Mouse (Mus musculus) limb, embryonic 12.5 days (tissue): Measurements from ENCODE around the gene Arnt. TPM values are rescaled to one million over a fixed set of nuclear protein-coding genes. Genes with fewer than 3 reads are reported as not detected.
"Not testable (repeated sequence)": the region's sequence is repeated elsewhere in the genome, so short reads cannot be mapped to it uniquely, and the experiment has no call there.

Source experiments
- ATAC-seq: fragments of 200-750 bp; cut with Nextera tagmentation; 2 replicates; pipeline ENCODE4 v1.8.0; 2017; ENCODE audit warnings: low read depth, moderate TSS enrichment; ENCODE audit not compliant: insufficient number of reproducible peaks, insufficient read depth, low FRiP score, low TSS enrichment
- H3K27ac ChIP-seq: fragments of 300-500 bp; sonication (generic); 2 replicates; pipeline ENCODE4 v1.5.1; 2016; ENCODE audit warnings: mild to moderate bottlenecking, moderate library complexity
- H3K27me3 ChIP-seq: fragments of 300-500 bp; sonication (generic); 2 replicates; pipeline ENCODE4 v1.6.1; 2016; ENCODE audit warnings: mild to moderate bottlenecking, moderate library complexity
- H3K36me3 ChIP-seq: fragments of 300-500 bp; sonication (generic); 2 replicates; pipeline ENCODE4 v1.6.1; 2016; ENCODE audit warnings: mild to moderate bottlenecking, moderate library complexity
- H3K4me1 ChIP-seq: fragments of 300-500 bp; sonication (generic); replicated peaks from 2 replicates; pipeline ENCODE4 v1.6.1; 2016
- H3K4me2 ChIP-seq: fragments of 300-500 bp; sonication (generic); 2 replicates; pipeline ENCODE4 v1.6.1; 2016; ENCODE audit warnings: mild to moderate bottlenecking, moderate library complexity
- H3K4me3 ChIP-seq: fragments of 300-500 bp; sonication (generic); replicated peaks from 2 replicates; pipeline ENCODE4 v1.5.1; 2016; ENCODE audit warnings: mild to moderate bottlenecking
- H3K9ac ChIP-seq: fragments of 300-500 bp; sonication (generic); replicated peaks from 2 replicates; pipeline ENCODE4 v1.6.1; 2016; ENCODE audit warnings: mild to moderate bottlenecking, moderate library complexity
- H3K9me3 ChIP-seq: fragments of 300-500 bp; sonication (generic); 2 replicates; pipeline ENCODE4 v1.6.1; 2016; ENCODE audit warnings: mild to moderate bottlenecking, moderate library complexity
- WGBS: fragments of 180-500 bp; shearing (Covaris S2); methylation state at CpG from one replicate; pipeline ENCODE4 v1.1.7; 2016; 5-methylcytosine and 5-hydroxymethylcytosine counted together
- polyA plus RNA-seq: library from polyadenylated mRNA; unstranded; fragments of >200 nt; fragmentation: Nextera tagmentation; extraction: Ambion mirVana; gene quantifications from 2 replicates; pipeline ENCODE4 v1.2.1, GENCODE M21; 2016

Arnt gene
- 49.4 and 56.6 TPM in 2 replicates for polyA plus RNA-seq

- no peaks in the 10 kb centered on the region for H3K9me3 ChIP-seq
- H3K27ac ChIP-seq, result peak within 1 kb of the TSS; percentile 85
Observed at GRCm38 (mm10) chr3:95434136-95434982, at the start of gene Arnt. Gene Arnt, plus strand, starts transcription at chr3:95434388.

DNA sequence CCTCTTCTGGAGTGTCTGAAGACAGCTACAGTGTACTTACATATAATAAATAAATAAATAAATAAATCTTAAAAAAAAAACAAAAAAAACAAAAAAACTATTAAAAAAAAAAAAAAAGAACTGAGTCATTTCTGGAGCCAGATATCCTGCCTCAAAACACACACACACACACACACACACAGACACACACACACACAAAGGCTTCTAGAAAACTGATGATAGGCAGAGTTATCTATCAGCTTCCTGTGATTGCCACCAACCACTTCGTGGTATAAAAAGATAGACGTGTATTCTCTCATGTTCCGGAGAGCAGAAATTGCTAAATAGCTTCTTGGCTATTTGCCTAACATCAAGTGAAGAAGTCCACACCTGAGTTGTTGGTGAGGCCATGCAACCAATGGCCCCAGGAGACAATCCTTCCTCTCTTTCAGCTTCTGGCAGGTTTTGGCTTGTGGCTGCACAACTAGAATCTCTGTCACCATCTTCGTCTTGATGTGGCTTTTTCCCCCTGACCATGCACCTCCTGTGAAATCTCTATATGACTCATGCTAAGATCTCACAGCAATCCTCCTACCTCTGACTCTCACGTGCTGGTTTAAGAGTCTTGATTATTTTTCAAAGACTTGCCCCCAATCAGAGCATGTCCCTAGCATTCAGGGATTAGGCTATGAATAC, 48.6 kb upstream of the Arnt start:
- Histone ChIP-seq H3K4me3 (no peak overlapping the region), H3K4me2 (no peak overlapping the region), H3K4me1 (no peaks in the 10 kb centered on the region), H3K9ac (no peak overlapping the region), H3K27ac (no peak overlapping the region), H3K9me3 (no peaks in the 10 kb centered on the region), H3K27me3 (no peaks in the 10 kb centered on the region), H3K36me3 (no peaks in the 10 kb centered on the region)
- ATAC-seq, result no peak
- 88% methylated on average over 5 of the region's 5 CpGs for WGBS

More at GRCm38 (mm10) chr3:95434136-95434982, at the start of gene Arnt:
- peak within 1 kb of the TSS; percentile 81 for H3K4me3 ChIP-seq
- WGBS, result under 1% methylated on average over 47 of the region's 47 CpGs
- peak; percentile 99 for ATAC-seq
- peaks cover 25% of the 10 kb centered on the region for H3K36me3 ChIP-seq
- H3K4me1 ChIP-seq, result peaks cover 5% of the 10 kb centered on the region; the same call in 1 of the 2 replicates
- no peaks in the 10 kb centered on the region for H3K27me3 ChIP-seq
- H3K9ac ChIP-seq, result peak within 1 kb of the TSS; percentile 83
- peak within 1 kb of the TSS; percentile 80 for H3K4me2 ChIP-seq

- no peak for ATAC-seq
- H3K4me3 ChIP-seq, result no peak overlapping the region
- H3K27ac ChIP-seq, result no peak overlapping the region
- H3K27me3 ChIP-seq, result no peaks in the 10 kb centered on the region
- peaks cover 5% of the 10 kb centered on the region for H3K9me3 ChIP-seq
- no peaks in the 10 kb centered on the region for H3K4me1 ChIP-seq
- H3K9ac ChIP-seq, result no peak overlapping the region
- H3K4me2 ChIP-seq, result no peak overlapping the region
- H3K36me3 ChIP-seq, result no peaks in the 10 kb centered on the region
- WGBS, result 85% methylated on average over 4 of the region's 4 CpGs
Observed at GRCm38 (mm10) chr3:95394385-95394784, 39.8 kb upstream of the Arnt start.

- Histone ChIP-seq H3K27me3 (no peaks in the 10 kb centered on the region), H3K9me3 (no peaks in the 10 kb centered on the region), H3K4me1 (no peaks in the 10 kb centered on the region), H3K36me3 (no peaks in the 10 kb centered on the region), H3K4me3 (no peak within 1 kb of the TSS), H3K4me2 (no peak within 1 kb of the TSS), H3K27ac (no peak within 1 kb of the TSS), H3K9ac (no peak within 1 kb of the TSS)
- ATAC-seq, result no peak
- 95% methylated on average over 3 of the region's 3 CpGs for WGBS
Observed at GRCm38 (mm10) chr3:95402741-95403140, 31.4 kb upstream of the Arnt start, which contains the start of gene 4930558C23Rik. Gene 4930558C23Rik, minus strand, starts transcription at chr3:95402841.

- Histone ChIP-seq H3K9me3 (no peaks in the 10 kb centered on the region), H3K36me3 (no peaks in the 10 kb centered on the region), H3K27ac (no peak overlapping the region), H3K4me2 (no peak overlapping the region), H3K27me3 (no peaks in the 10 kb centered on the region), H3K4me1 (no peaks in the 10 kb centered on the region), H3K4me3 (no peak overlapping the region), H3K9ac (no peak overlapping the region)
- 79% methylated on average over 1 of the region's 1 CpGs for whole genome bisulfite sequencing
- no peak for ATAC-seq
Observed at GRCm38 (mm10) chr3:95407728-95408127, 26.5 kb upstream of the Arnt start.

GRCm38 (mm10) chr3:95408852-95409251, 25.3 kb upstream of the Arnt start:
- no peak overlapping the region for H3K9ac ChIP-seq
- no peak for ATAC-seq
- H3K9me3 ChIP-seq, result no peaks in the 10 kb centered on the region
- no peak overlapping the region for H3K4me2 ChIP-seq
- no peaks in the 10 kb centered on the region for H3K27me3 ChIP-seq
- H3K27ac ChIP-seq, result no peak overlapping the region
- H3K4me1 ChIP-seq, result no peaks in the 10 kb centered on the region
- no peak overlapping the region for H3K4me3 ChIP-seq
- H3K36me3 ChIP-seq, result no peaks in the 10 kb centered on the region
- WGBS, result 89% methylated on average over 2 of the region's 2 CpGs

DNA sequence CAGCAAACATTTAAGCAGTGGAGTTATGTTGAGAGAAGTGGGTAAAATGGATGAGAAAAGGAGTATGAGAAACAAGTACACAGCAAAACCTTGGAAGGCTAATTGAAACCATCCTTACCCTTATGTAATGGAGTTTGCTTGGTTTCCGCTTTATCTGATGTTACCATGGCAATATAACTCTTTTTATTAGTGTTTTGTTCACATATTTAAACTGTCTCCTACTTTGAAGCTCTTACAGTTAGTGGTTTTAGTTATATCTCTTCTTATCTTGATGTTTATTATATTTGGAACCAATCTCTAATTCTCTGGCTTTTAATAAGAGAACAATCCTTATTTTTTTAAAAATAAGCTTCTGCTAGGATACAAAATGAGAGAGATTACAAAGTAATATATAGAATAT, 21.9 kb upstream of the Arnt start:
- Histone ChIP-seq H3K9ac (no peak overlapping the region), H3K4me2 (no peak overlapping the region), H3K27me3 (no peaks in the 10 kb centered on the region), H3K4me1 (no peaks in the 10 kb centered on the region), H3K27ac (no peak overlapping the region), H3K4me3 (no peak overlapping the region), H3K9me3 (peaks cover 9% of the 10 kb centered on the region; the same call in 1 of the 2 replicates), H3K36me3 (no peaks in the 10 kb centered on the region)
- 73% methylated on average over 1 of the region's 1 CpGs for WGBS
- ATAC-seq, result no peak

DNA sequence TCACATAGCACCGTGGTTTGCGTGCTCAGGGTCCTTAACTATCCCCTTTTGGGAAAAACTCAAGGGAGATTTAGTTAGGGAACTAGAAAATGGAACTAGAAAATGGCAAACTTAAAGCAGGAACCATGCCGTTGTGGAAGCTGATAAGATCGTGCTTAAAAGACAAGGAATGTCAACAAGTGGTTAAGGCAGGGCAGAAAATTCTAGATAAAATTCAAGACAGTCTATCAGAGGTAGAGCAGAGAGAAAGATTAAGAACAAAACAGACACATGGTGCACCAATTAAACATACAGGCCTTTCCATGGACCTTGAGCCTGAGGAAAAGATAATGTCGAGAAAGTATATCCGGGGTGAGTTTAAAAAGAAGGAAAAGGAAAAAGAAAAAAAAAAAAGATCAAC, 16.3 kb upstream of the Arnt start:
- Histone ChIP-seq H3K27ac (no peak overlapping the region), H3K27me3 (no peaks in the 10 kb centered on the region), H3K9ac (no peak overlapping the region), H3K4me3 (no peak overlapping the region), H3K36me3 (no peaks in the 10 kb centered on the region), H3K4me1 (no peaks in the 10 kb centered on the region), H3K9me3 (peaks cover 43% of the 10 kb centered on the region), H3K4me2 (no peak overlapping the region)
- ATAC-seq, result no peak
- 92% methylated on average over 6 of the region's 6 CpGs for WGBS

DNA sequence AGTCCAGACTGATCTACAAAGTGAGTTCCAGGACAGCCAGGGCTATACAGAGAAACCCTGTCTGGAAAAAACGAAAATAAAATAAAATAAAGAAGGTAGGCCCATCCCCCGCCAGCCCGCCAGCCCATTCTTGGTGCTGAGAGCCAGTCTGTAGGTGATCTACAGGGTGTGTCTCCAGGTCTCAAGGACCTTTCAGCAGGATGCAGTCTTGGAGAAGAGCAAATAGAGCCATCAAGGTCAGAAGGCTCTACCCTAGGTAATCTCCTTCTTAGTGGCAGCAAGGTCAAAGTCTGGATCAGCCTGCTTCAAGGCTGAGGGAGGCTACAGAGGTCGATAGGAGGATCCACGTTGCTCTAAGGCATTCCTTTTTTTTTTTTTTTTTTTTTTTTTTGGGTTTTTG, 7.7 kb upstream of the Arnt start:
- H3K4me2 ChIP-seq, H3K9ac ChIP-seq, H3K27me3 ChIP-seq, ATAC-seq, H3K27ac ChIP-seq, H3K36me3 ChIP-seq, H3K4me3 ChIP-seq, H3K4me1 ChIP-seq: not testable (repeated sequence)
- WGBS, result 89% methylated on average over 5 of the region's 5 CpGs
- peaks cover 16% of the 10 kb centered on the region; the same call in 1 of the 2 replicates for H3K9me3 ChIP-seq

DNA sequence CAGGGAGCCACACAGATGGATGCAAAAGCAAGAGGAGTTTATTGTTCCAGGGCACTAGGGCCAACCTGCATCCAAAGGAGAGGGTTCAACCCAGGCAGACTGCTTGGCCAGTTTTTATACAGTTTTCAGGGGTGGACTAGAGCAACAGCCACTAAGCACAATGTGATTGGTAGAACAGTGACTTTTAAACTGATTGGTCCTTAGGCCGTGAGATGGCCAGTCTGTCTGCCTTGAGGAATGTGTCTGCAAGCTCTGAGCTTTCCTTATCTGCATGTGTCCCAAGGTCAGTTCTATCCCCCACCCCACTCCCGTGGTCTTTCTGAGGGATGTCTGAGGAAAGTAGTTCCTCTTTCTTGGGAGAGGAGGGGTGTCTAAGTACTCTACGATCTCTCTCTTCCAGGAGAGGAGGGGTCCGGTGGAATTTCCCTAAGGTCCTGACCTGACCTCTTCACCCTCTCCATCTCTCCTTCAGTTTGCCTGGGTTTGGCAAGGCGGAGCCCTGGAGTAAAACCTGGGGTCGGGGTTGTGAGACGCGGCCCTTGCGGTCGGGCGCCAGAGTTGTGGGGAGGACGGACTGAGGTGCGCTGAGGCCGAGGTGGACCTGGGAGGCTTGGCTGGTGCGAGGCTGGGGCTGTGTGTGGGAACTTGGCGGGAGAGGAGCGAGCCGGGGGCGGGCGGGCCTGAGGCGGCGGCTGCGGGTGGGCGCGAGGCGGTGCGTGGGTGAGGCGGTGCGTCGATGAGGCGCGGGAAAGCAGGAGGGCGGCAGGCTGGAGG, 6.9 kb upstream of the Arnt start:
- WGBS, result 36% methylated on average over 11 of the region's 33 CpGs

GRCm38 (mm10) chr3:95427891-95428238, 6.3 kb upstream of the Arnt start:
- not testable (repeated sequence) for H3K36me3 ChIP-seq, H3K27me3 ChIP-seq, H3K27ac ChIP-seq, ATAC-seq, H3K4me1 ChIP-seq
- peak overlapping the region; percentile 31 for H3K4me3 ChIP-seq
- 0 out of 2 replicates have a peak, but pooled peaks cover 11% of the 10 kb centered on the region for H3K9me3 ChIP-seq
- peak overlapping the region; percentile 51; the same call in 1 of the 2 replicates for H3K9ac ChIP-seq
- 22% methylated on average over 15 of the region's 21 CpGs for WGBS
- peak overlapping the region; percentile 55 for H3K4me2 ChIP-seq

More for the DNA sequence above, 6.9 kb upstream of the Arnt start:
- 0 out of 2 replicates have a peak, but pooled peaks cover 11% of the 10 kb centered on the region for H3K9me3 ChIP-seq
- H3K4me3 ChIP-seq, result peak overlapping the region; percentile 31
- H3K9ac ChIP-seq, result peak overlapping the region; percentile 51; the same call in 1 of the 2 replicates
- H3K4me2 ChIP-seq, result peak overlapping the region; percentile 55
- H3K36me3 ChIP-seq, H3K27me3 ChIP-seq, H3K27ac ChIP-seq, H3K4me1 ChIP-seq: not testable (repeated sequence)
- ATAC-seq, result peak; percentile 47; the same call in 1 of the 2 replicates
